8 mouse cellular contexts compared by ENCODE assay signal in the genomic region with DNA sequence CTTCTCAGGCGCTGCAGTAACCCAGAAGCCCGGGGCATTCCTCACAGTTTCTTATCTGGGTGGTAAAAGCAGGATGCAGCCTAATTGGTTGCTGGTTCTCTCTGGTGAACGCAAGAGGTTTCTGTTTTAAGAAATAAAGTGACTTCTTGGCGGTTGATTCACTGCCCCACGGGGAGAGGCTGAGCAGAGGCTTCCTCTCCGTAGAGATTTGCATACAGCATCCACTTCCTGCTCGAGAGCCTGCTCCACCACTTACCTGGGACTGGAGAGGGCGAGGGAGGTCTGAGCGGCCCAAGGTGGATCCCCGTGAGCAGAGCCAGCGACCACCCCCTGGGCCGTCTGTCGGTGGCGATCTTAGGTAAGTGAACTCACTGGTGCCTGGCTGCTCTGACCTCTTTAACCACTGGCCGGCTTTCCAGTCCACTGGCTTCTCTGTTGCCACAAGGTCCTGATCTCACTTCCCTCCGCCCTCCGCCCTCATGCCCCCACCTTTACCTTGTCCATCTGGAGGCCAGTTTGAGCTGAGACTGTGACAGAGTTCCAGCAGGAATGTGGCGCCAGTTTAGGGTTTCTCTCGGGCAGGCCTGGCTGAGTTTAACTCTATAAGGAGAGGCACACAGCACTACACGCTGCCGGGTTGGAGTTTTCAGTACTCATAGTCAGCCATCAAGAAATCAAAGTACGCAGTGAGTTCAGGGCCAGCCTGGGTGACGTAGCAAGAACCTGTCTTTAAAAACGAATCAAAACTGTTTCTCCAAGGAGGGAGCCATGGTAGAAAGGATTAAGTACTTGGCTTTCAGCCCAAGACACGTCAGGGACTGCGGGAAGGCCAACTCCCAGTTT. TPM values are rescaled to one million over a fixed set of nuclear protein-coding genes. Genes with fewer than 3 reads are reported as not detected.
A peak's percentile ranks its signal among the peaks of the same experiment; 100 is the strongest.
DNase-seq lines count a peak whose midpoint lies in the region; ATAC-seq lines count a peak whose summit lies in the region.

No protein-coding gene starts in this region.

- H3K27ac ChIP-seq in liver, embryonic 16.5 days (ENCODE audit: low read length), result peak overlapping the region; percentile 66
- peak overlapping the region; percentile 46 for H3K27ac ChIP-seq in neural tube, embryonic 11.5 days (ENCODE audit: low read depth, low read length)

- intact Hi-C loops in gastrocnemius, postnatal 14 days (cut with DNase I; ENCODE audit: low total_unique reads), result no loop called here

- H3K4me2 ChIP-seq in liver, embryonic 16.5 days (ENCODE audit: low read depth, low read length), result peak overlapping the region; percentile 61
- H3K4me2 ChIP-seq in neural tube, embryonic 11.5 days (ENCODE audit: low read depth), result peak overlapping the region; percentile 31

- H3K9ac ChIP-seq in liver, embryonic 16.5 days (ENCODE audit: low read depth, low read length), result peak overlapping the region; percentile 48
- 0 out of 2 replicates have a peak overlapping the region, but pooled peaks have one; percentile 40 for H3K9ac ChIP-seq in neural tube, embryonic 11.5 days (ENCODE audit: low read length)

- peak overlapping the region; percentile 53 for H3K4me3 ChIP-seq in liver, embryonic 16.5 days (ENCODE audit: low read depth, low read length)
- peak overlapping the region; percentile 15; the same call in 1 of the 2 replicates for H3K4me3 ChIP-seq in neural tube, embryonic 11.5 days (ENCODE audit: low read depth, low read length)

- H3K4me1 ChIP-seq in liver, embryonic 16.5 days (ENCODE audit: control insufficient read depth, low read depth, low read length), result no peaks in the 10 kb centered on the region; the same call in 1 of the 2 replicates
- H3K4me1 ChIP-seq in neural tube, embryonic 11.5 days (ENCODE audit: control insufficient read depth, insufficient read depth, low read length), result 0 out of 2 replicates have a peak, but pooled peaks cover 2% of the 10 kb centered on the region

- no peaks in the 10 kb centered on the region for H3K9me3 ChIP-seq in liver, embryonic 16.5 days (replicated peaks; ENCODE audit: control insufficient read depth, low read length)
- H3K9me3 ChIP-seq in neural tube, embryonic 11.5 days (ENCODE audit: control insufficient read depth, low read length), result no peaks in the 10 kb centered on the region

- H3K36me3 ChIP-seq in liver, embryonic 16.5 days (ENCODE audit: control insufficient read depth, insufficient read depth), result no peaks in the 10 kb centered on the region
- no peaks in the 10 kb centered on the region for H3K36me3 ChIP-seq in neural tube, embryonic 11.5 days (ENCODE audit: control insufficient read depth, insufficient read depth, low read length)

- ATAC-seq in liver, embryonic 16.5 days (ENCODE audit: low read depth), result peak; percentile 77
- no peak for ATAC-seq in neural tube, embryonic 11.5 days (ENCODE audit: insufficient read depth, low FRiP score, low TSS enrichment)

- DNase-seq in ZHBTc4 (ENCODE audit: low read depth, low spot score), result peak; percentile 64
- peak; percentile 80 to 82 for DNase-seq in cerebellum, postnatal 25 days
- peak; percentile 78 for DNase-seq in gastrocnemius, postnatal 14 days
- peak; percentile 90 for DNase-seq in induced T-regulatory cell, adult 2 months (ENCODE audit: low read depth)
- DNase-seq in neural tube, embryonic 11.5 days (ENCODE audit: low spot score), result peak; percentile 40
- DNase-seq in thymus, postnatal 0 days (ENCODE audit: low spot score), result peak; percentile 75
- DNase-seq in layer of hippocampus, adult 9-10 months (ENCODE audit: low spot score), result no peak

- WGBS in liver, embryonic 16.5 days (ENCODE audit: insufficient replicate concordance), result 14% methylated on average over 26 of the region's 26 CpGs
- 15% methylated on average over 26 of the region's 26 CpGs for WGBS in neural tube, embryonic 11.5 days

- H3K27me3 ChIP-seq in liver, embryonic 16.5 days (ENCODE audit: control insufficient read depth, insufficient read depth, low read depth, low read length), result no peaks in the 10 kb centered on the region
- H3K27me3 ChIP-seq in neural tube, embryonic 11.5 days (ENCODE audit: control insufficient read depth, insufficient read depth, low read length), result no peaks in the 10 kb centered on the region

RNA-seq across cellular contexts. Expression of a gene that starts 0.5 kb away (rescaled TPM):
- total RNA-seq in gastrocnemius, postnatal 14 days (2021), result 1 to 10 TPM; 4.2 to 7.9 TPM
- 1.2 and 1.5 TPM in 2 replicates for polyA plus RNA-seq in liver, embryonic 16.5 days (2015; fragmentation: Nextera tagmentation; extraction: Ambion mirVana)
- polyA plus RNA-seq in neural tube, embryonic 11.5 days (2014; fragmentation: Nextera tagmentation; extraction: Ambion mirVana), result 9.4 TPM in 2 replicates
- polyA plus RNA-seq in thymus, postnatal 0 days (2015; fragmentation: Nextera tagmentation; extraction: Ambion mirVana), result 13.9 and 19.3 TPM in 2 replicates
